Mouse (Mus musculus) testis, adult 2 months (tissue): ENCODE results near the gene Gna13. TPM values are rescaled to one million over a fixed set of nuclear protein-coding genes. Genes with fewer than 3 reads are reported as not detected.

ENCODE experiments used
- H3K27ac ChIP-seq: fragments of 200-500 bp; 2 replicates; pipeline ENCODE4 v1.5.1; 2012; ENCODE audit warnings: low read depth, low read length; ENCODE audit not compliant: control insufficient read depth, insufficient read depth
- H3K27me3 ChIP-seq: fragments of 200-500 bp; 2 replicates; pipeline ENCODE4 v1.6.1; 2012; ENCODE audit warnings: mild to moderate bottlenecking, low read length, moderate library complexity; ENCODE audit not compliant: control insufficient read depth, insufficient read depth
- H3K36me3 ChIP-seq: fragments of 200-500 bp; 2 replicates; pipeline ENCODE4 v1.6.1; 2012; ENCODE audit warnings: mild to moderate bottlenecking, low read length; ENCODE audit not compliant: control insufficient read depth, insufficient read depth
- H3K4me1 ChIP-seq: fragments of 200-500 bp; 2 replicates; pipeline ENCODE4 v1.6.1; 2012; ENCODE audit warnings: low read length; ENCODE audit not compliant: control insufficient read depth, insufficient read depth
- H3K4me3 ChIP-seq: fragments of 200-500 bp; 2 replicates; pipeline ENCODE4 v1.5.1; 2012; ENCODE audit warnings: low read depth, mild to moderate bottlenecking, low read length, moderate library complexity, mixed read lengths; ENCODE audit not compliant: control insufficient read depth
- CTCF ChIP-seq: fragments of 200-500 bp; IDR thresholded peaks from 2 replicates; pipeline ENCODE4 v1.5.1; 2012; ENCODE audit warnings: low read depth, mild to moderate bottlenecking, inconsistent platforms, low read length, moderate library complexity; ENCODE audit not compliant: control insufficient read depth, insufficient read depth, insufficient replicate concordance
- POLR2A ChIP-seq: fragments of 200-500 bp; IDR thresholded peaks from 2 replicates; pipeline ENCODE4 v1.6.1; 2012; ENCODE audit warnings: low read depth, mild to moderate bottlenecking, inconsistent platforms, low read length, moderate library complexity; ENCODE audit not compliant: control insufficient read depth
- polyA plus RNA-seq: library from polyadenylated mRNA; depleted of rRNA; stranded (reverse); fragments of >200 nt; gene quantifications from 2 replicates; pipeline ENCODE4 v1.2.3, GENCODE M21; 2012

Gene Gna13
- polyA plus RNA-seq, 1 experiment, result 30.3 TPM

DNA sequence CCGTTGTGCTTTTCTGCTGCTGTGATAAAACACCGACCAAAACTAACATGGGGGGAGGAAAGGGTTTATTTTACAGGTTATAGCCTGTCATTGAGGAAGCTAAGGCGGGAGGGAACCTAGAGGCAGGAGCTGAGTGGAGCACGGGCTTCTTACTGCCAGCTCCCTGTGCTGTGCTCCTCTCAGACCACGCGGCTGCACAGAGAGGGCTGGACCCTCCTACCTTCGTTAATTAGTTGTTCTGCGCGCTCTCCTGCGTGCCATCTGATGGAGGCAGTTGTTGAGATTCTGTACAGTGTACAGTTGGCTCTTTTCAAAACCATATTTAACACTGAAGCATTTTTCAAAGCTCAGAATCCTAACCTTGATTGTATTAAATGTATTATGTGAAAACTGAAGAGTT, 14.8 kb downstream of the Gna13 start:
- no peak overlapping the region for H3K27ac ChIP-seq
- H3K4me3 ChIP-seq, result no peak overlapping the region
- TF ChIP-seq CTCF (no peak), POLR2A (no peak)
- H3K36me3 ChIP-seq, result no peaks in the 10 kb centered on the region
- H3K4me1 ChIP-seq, result peaks cover 2% of the 10 kb centered on the region; the same call in 1 of the 2 replicates
- H3K27me3 ChIP-seq, result no peaks in the 10 kb centered on the region

- Histone ChIP-seq H3K27me3 (no peaks in the 10 kb centered on the region), H3K4me1 (peaks cover 2% of the 10 kb centered on the region; the same call in 1 of the 2 replicates), H3K27ac (no peak overlapping the region), H3K4me3 (no peak overlapping the region), H3K36me3 (no peaks in the 10 kb centered on the region)
- TF ChIP-seq CTCF (no peak), POLR2A (no peak)
Observed at GRCm38 (mm10) chr11:109378051-109378450, 15.4 kb downstream of the Gna13 start.

GRCm38 (mm10) chr11:109380662-109381061, 18.0 kb downstream of the Gna13 start:
- Histone ChIP-seq H3K27me3 (no peaks in the 10 kb centered on the region), H3K4me1 (no peaks in the 10 kb centered on the region), H3K4me3 (no peak overlapping the region), H3K27ac (no peak overlapping the region), H3K36me3 (no peaks in the 10 kb centered on the region)
- TF ChIP-seq CTCF, result no peak
- no peak for TF ChIP-seq POLR2A

- no peaks in the 10 kb centered on the region for H3K36me3 ChIP-seq
- TF ChIP-seq POLR2A (no peak), CTCF (no peak)
- no peak overlapping the region for H3K4me3 ChIP-seq
- H3K27me3 ChIP-seq, result no peaks in the 10 kb centered on the region
- H3K27ac ChIP-seq, result no peak overlapping the region
- no peaks in the 10 kb centered on the region for H3K4me1 ChIP-seq
Observed at GRCm38 (mm10) chr11:109385296-109385695, 22.7 kb downstream of the Gna13 start.

- H3K4me3 ChIP-seq, result no peak overlapping the region
- no peaks in the 10 kb centered on the region for H3K4me1 ChIP-seq
- H3K36me3 ChIP-seq, result no peaks in the 10 kb centered on the region
- no peaks in the 10 kb centered on the region for H3K27me3 ChIP-seq
- H3K27ac ChIP-seq, result no peak overlapping the region
- no peak for TF ChIP-seq POLR2A
- no peak for TF ChIP-seq CTCF
Observed at GRCm38 (mm10) chr11:109389046-109389445, 26.4 kb downstream of the Gna13 start.

- Histone ChIP-seq H3K4me1 (no peaks in the 10 kb centered on the region), H3K4me3 (no peak overlapping the region), H3K27me3 (no peaks in the 10 kb centered on the region), H3K36me3 (no peaks in the 10 kb centered on the region), H3K27ac (no peak overlapping the region)
- TF ChIP-seq POLR2A (no peak), CTCF (no peak)
Observed at GRCm38 (mm10) chr11:109391200-109391599, 28.6 kb downstream of the Gna13 start.

DNA sequence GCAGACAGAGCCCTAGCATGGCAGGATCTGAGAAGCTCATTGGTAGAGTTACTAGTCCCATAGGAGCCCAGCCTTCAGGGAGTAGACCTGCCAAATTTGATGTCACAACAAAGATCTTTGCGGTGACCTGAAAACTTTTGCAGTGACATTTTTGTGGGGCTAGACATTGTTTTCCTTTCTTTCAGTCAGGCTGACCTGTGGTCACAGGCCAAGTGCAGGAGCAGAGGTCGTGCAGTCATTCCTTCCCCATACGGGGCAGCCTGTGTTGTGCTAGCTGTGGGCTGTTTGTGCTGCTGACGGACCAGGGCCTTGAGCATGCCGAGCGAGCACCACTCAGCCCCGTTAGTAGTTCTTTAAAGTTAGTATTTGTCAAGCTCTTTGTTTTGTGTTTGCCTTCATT, 29.1 kb downstream of the Gna13 start:
- H3K4me3 ChIP-seq, result no peak overlapping the region
- H3K27ac ChIP-seq, result no peak overlapping the region
- H3K4me1 ChIP-seq, result no peaks in the 10 kb centered on the region
- H3K36me3 ChIP-seq, result no peaks in the 10 kb centered on the region; the same call in 1 of the 2 replicates
- no peak for TF ChIP-seq POLR2A
- no peak for TF ChIP-seq CTCF
- H3K27me3 ChIP-seq, result no peaks in the 10 kb centered on the region

GRCm38 (mm10) chr11:109392601-109393000, 30.0 kb downstream of the Gna13 start:
- no peak overlapping the region for H3K27ac ChIP-seq
- no peaks in the 10 kb centered on the region for H3K4me1 ChIP-seq
- H3K27me3 ChIP-seq, result no peaks in the 10 kb centered on the region
- TF ChIP-seq POLR2A, result no peak
- no peaks in the 10 kb centered on the region; the same call in 1 of the 2 replicates for H3K36me3 ChIP-seq
- H3K4me3 ChIP-seq, result no peak overlapping the region
